Comparison of ENCODE assay signal across 20 mouse cellular contexts in genomic region chr16:87817590-87817989, GRCm38 (mm10).
DNase-seq lines count a peak whose midpoint lies in the region; ATAC-seq lines count a peak whose summit lies in the region.
"Had no signal": no experiment of that assay in that cellular context is flagged by ENCODE, and none has a peak within 500 bp of the region (broad histone marks: within the 10 kb centered on the region; RNA-seq: fewer than 3 reads in every experiment).

No protein-coding gene starts in this region.

- WGBS in hindbrain, embryonic 13.5 days = 63% methylated on average over 8 of the region's 8 CpGs
- WGBS in hindbrain, embryonic 10.5 days = 78% methylated on average over 8 of the region's 8 CpGs
- 43% methylated on average over 8 of the region's 8 CpGs for WGBS in neural tube, embryonic 15.5 days

- H3K27me3 ChIP-seq in hindbrain, embryonic 13.5 days = no peaks in the 10 kb centered on the region
- no peaks in the 10 kb centered on the region for H3K27me3 ChIP-seq in hindbrain, embryonic 10.5 days (ENCODE audit: insufficient read depth, poor library complexity, severe bottlenecking)
- H3K27me3 ChIP-seq in neural tube, embryonic 15.5 days (replicated peaks) = no peaks in the 10 kb centered on the region
- H3K27me3 ChIP-seq: embryonic facial prominence, embryonic 15.5 days; forebrain, embryonic 15.5 days; heart, embryonic 12.5 days had no signal

- H3K4me3 ChIP-seq in hindbrain, embryonic 13.5 days = no peak overlapping the region
- H3K4me3 ChIP-seq in hindbrain, embryonic 10.5 days = no peak overlapping the region
- H3K4me3 ChIP-seq in neural tube, embryonic 15.5 days (replicated peaks) = no peak overlapping the region
- H3K4me3 ChIP-seq: embryonic facial prominence, embryonic 15.5 days; erythroblast, embryonic 14.5 days; forebrain, embryonic 10.5 days; forebrain, embryonic 15.5 days; heart, embryonic 12.5 days had no signal

- H3K36me3 ChIP-seq in hindbrain, embryonic 13.5 days = no peaks in the 10 kb centered on the region
- no peaks in the 10 kb centered on the region for H3K36me3 ChIP-seq in hindbrain, embryonic 10.5 days
- no peaks in the 10 kb centered on the region for H3K36me3 ChIP-seq in neural tube, embryonic 15.5 days
- H3K36me3 ChIP-seq: embryonic facial prominence, embryonic 15.5 days; forebrain, embryonic 10.5 days; forebrain, embryonic 15.5 days; heart, embryonic 12.5 days had no signal

- no peak overlapping the region for H3K4me2 ChIP-seq in hindbrain, embryonic 13.5 days
- H3K4me2 ChIP-seq in neural tube, embryonic 15.5 days = peak overlapping the region; percentile 16; the same call in 1 of the 2 replicates
- H3K4me2 ChIP-seq: embryonic facial prominence, embryonic 15.5 days; forebrain, embryonic 15.5 days; heart, embryonic 12.5 days had no signal

- H3K9ac ChIP-seq in hindbrain, embryonic 13.5 days = no peak overlapping the region
- no peak overlapping the region for H3K9ac ChIP-seq in neural tube, embryonic 15.5 days (replicated peaks)
- H3K9ac ChIP-seq: embryonic facial prominence, embryonic 15.5 days; forebrain, embryonic 15.5 days; heart, embryonic 12.5 days had no signal

- DNase-seq in hindbrain, embryonic 10.5 days (ENCODE audit: low spot score) = no peak
- peak; percentile 14 for DNase-seq in Muller cell, postnatal 12 days (ENCODE audit: inconsistent ontology term)
- DNase-seq in brain, adult 2 months (ENCODE audit: low read depth, low spot score) = peak; percentile 16
- no peak for DNase-seq in cerebellum, postnatal 36 days
- DNase-seq: adrenal gland, adult 8-10 months; adrenal gland, postnatal 36 days; cerebellum, adult 11 months; cerebellum, adult 8-10 months; cerebellum, postnatal 14 days; gastrocnemius, postnatal 14 days; heart, postnatal 36 days; kidney, adult 11 months had no signal

- H3K4me1 ChIP-seq in hindbrain, embryonic 13.5 days (replicated peaks) = peaks cover 9% of the 10 kb centered on the region; the same call in 1 of the 2 replicates
- no peaks in the 10 kb centered on the region for H3K4me1 ChIP-seq in hindbrain, embryonic 10.5 days (replicated peaks)
- H3K4me1 ChIP-seq in neural tube, embryonic 15.5 days = peaks cover 9% of the 10 kb centered on the region
- H3K4me1 ChIP-seq: forebrain, embryonic 10.5 days; forebrain, embryonic 15.5 days; heart, embryonic 12.5 days had no signal

- H3K9me3 ChIP-seq in hindbrain, embryonic 13.5 days = no peaks in the 10 kb centered on the region
- no peaks in the 10 kb centered on the region for H3K9me3 ChIP-seq in hindbrain, embryonic 10.5 days
- H3K9me3 ChIP-seq in neural tube, embryonic 15.5 days (replicated peaks) = no peaks in the 10 kb centered on the region
- H3K9me3 ChIP-seq: embryonic facial prominence, embryonic 15.5 days; forebrain, embryonic 10.5 days; forebrain, embryonic 15.5 days; heart, embryonic 12.5 days had no signal

- no peak for ATAC-seq in hindbrain, embryonic 13.5 days (ENCODE audit: low FRiP score)
- peak; percentile 38; the same call in 1 of the 2 replicates for ATAC-seq in neural tube, embryonic 15.5 days (ENCODE audit: low FRiP score)
- ATAC-seq: forebrain, embryonic 15.5 days; hindbrain, postnatal 0 days had no signal

- H3K27ac ChIP-seq in hindbrain, embryonic 13.5 days = peak overlapping the region; percentile 1; the same call in 1 of the 2 replicates
- no peak overlapping the region for H3K27ac ChIP-seq in hindbrain, embryonic 10.5 days
- H3K27ac ChIP-seq in neural tube, embryonic 15.5 days (replicated peaks) = peak overlapping the region; percentile 37; the same call in 1 of the 2 replicates
- H3K27ac ChIP-seq: embryonic facial prominence, embryonic 15.5 days; forebrain, embryonic 10.5 days; forebrain, embryonic 15.5 days; hindbrain, postnatal 0 days had no signal

Comparison
In these comparisons a context has a peak if more than half of its experiments do, and no peak if none do; other contexts are left out.
1. DNase-seq: peak in Muller cell, postnatal 12 days (single experiment) and brain, adult 2 months (single experiment); none in hindbrain, embryonic 10.5 days (single experiment) and cerebellum, postnatal 36 days (0 of 2).